Mouse (Mus musculus) T-helper 1 cell (primary cell): Measurements from ENCODE around the gene Grik4.

Experiments
- in situ Hi-C: fragments of 300-600 bp; cut with MboI, MseI; formaldehyde crosslinking; loops from one replicate; pipeline ENCODE4 v1.15.1; 2025; ENCODE audit warnings: high pct_unique_total_duplicates

Grik4 gene

DNA sequence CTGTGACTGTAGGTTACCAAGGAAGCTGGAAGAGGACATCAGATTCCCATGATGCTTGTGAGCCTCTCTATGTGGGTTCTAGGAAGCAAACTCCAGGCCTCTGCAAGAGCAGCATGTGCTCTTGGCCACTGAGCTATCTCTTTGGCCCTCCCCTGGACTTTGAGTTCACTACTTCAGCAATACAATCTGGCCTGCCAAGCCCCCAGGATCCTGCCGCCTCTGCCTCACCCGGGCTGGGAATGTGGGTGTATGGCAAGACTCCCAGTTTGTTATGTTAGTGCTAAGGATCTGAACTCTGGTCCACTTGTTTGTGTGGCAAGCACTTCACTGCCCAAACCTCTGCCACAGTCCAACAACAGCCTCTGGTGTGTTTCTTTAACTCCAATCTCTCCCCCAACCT, 193.1 kb downstream of the Grik4 start:
- in situ Hi-C loops, result no loop called here

DNA sequence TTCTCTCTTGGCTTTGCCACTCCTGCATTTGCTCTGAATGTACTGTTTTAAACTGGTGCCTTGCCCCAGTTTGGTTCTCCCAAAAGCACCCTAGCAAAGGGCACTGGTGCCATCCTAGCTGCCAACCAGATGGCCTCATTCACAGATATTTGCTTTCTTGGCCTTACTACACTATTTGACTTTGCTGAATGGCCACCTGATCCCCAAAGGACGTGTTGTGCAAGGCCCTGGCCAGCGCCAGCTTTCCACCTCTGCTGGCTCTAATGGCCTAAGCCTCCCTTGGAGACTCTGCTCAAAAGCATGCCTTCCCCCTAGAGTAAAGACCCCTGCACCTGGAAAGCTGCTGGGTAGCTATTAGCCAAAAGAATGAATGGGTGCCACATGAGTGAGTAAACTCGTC, 194.1 kb downstream of the Grik4 start:
- in situ Hi-C loops, result no loop called here

DNA sequence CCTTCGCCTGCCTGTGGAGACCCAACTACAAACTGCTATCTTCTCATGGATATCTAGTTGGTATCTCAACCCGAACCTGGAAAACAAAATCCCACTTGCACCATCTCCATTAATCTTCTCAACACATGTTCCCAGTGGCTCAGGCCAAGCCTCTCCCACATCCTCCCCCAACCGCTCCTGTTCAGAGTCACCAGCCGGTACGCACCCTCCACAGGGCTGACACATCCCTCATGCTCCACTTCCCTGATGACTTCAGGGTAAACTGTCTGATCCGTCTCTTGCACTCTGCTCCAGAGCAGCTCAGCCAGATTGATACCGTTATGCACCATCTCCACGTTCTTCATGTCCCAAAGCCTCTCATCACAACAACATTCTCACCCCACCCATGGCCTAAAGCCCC, 198.3 kb downstream of the Grik4 start:
- in situ Hi-C loops, result no loop called here

DNA sequence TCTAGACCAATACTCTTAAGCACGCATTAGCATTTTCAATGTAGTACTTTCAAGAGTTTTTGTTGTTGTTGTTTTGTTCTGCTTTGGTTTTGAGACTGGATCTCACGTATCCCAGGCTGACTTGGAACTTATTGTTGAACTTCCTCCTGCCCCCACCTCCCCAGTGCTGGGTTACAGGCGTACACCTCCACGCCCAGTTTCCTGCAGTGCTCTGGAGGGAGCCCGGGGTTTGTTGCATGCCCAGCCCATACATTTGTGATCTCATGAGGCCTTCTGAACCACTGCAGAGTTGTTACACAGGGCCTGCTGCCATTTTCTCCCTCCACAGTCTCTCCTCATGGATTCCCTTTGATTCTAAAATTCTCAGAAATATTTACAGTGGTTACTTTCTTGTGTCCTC, 201.9 kb downstream of the Grik4 start:
- in situ Hi-C loops, result no loop called here

DNA sequence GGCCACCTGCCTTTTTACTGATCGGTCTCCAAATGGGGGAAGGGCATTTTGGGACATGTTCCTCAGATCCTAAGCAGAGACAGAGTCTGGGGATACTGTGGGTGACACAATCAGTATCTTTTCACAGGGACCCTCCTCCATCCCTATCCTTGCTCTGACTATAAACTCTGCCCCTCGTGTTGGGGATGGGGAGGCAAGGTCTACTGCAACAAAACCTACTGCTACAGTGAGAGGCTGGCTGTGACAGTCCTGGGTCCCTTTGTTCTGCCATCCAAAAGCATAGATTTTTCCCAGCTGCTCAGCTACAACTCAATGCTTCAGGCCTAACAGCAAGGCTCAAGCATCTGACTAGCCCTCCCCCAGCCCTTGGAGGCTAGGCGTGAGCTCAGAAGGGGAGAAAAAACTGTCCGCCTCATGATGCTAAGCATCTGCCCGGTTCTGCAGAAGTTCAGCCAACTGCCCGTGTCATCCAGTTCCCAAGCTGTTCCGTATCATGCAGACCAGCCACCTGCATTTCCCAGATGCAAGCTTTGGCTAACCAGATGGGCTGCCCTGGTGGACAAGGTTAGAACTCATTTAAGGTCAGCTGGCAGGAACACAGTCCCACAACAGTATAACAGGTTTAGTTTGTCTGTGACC, 207.5 kb downstream of the Grik4 start:
- in situ Hi-C loops, result no loop called here

DNA sequence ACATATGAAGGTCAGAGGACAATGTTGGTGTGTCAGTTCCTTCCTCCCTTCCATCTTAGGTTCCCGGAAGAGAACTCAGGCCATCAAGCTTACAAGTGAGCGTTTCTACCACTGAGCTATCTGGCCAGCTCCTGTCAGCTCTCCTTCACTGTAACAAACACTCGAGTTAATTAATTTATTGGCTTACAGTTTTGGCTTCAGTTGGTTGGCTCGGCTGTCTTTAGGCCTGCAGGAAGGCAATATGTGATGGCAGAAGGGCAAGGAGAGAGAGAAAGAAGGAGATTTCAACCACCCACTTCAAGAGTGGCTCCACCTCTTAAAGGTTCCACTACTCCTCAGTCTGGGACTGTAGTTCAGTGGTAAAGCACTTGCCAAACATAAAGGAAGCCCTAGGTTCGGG, 209.2 kb downstream of the Grik4 start:
- in situ Hi-C loops, result no loop called here

DNA sequence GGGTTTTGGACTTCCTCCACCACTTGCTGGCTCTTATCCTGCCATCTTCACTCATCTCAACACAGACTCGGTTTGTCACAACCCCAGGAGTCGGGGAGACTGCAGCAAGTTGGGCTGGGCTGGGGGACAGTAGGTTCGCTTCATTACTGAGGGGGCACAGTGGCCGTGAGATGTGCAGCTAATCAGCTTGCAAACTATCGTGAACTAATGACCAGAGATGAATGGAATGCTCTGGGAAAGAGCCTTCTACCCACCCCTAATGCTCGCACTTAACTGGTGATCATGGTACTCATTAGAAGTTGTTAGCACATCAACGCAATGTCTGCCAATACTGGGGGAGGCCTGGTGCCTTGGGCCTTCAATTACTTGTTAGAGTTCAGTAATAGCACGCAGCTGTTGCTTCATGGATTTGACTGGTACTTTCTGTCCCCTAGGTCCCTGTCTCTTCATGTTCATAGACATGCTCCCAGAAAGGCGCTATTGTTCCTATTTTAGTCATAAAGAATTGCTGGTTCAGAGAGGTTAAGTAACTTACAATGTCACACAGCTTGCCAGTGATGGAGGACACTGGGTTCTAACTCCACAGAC, 211.5 kb downstream of the Grik4 start:
- in situ Hi-C loops, result no loop called here

DNA sequence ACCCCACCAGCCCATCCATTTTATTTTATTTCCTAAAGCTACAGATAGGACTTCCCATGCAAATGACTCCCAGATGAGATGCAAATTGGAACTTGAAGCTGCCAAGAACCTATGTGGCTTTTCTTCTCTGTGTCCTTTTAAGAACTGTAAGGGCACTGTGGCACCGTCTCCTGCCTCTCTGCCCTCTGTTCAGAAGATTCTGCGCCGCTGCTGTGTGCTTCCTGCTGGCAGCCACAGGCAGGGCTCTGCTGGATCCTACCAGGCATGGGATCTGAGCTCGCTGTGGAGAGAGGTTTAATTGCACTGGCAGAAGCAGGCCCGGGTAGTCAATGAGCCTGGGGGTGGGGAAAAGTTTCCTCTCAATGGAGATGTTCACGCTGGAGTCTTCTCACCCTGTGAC, 215.8 kb downstream of the Grik4 start:
- in situ Hi-C loops, result no loop called here

DNA sequence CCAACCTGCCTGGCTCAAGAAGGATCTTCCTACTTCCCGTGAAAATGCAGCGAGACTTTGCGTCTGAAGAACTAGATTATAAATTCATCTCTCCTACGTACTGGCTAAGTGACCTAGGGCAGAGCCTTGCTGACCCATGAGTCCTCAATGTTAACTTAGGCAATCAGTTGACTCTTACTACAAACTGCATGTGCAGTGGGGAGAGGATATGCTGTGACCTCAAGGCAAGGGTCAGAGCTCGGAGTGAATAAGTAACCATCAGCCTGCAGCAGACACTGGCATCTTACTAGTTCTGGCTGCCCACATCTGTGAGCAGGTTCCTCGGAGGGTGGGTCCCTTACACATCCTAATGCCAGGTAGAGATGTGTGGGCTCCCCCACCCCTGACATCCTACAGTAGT, 216.6 kb downstream of the Grik4 start:
- in situ Hi-C loops, result no loop called here

DNA sequence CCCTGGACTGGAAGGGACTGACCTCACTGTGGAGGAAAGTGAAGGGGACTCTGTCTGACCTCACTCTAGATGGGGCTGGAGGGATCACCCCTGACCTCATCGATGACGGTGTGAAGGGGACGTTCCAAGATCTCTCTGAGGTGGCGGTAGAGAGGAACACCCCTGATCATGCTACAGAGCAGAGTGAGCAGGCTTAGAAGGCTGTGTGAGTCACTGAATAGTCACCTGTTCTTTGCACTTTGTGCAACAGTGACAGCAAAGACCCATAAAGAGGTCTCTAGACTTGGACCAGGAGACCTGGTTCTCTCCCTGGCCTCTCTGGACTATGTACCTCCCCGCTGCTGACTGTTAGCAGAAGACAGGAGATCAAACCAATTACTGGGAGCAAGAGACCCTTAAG, 217.1 kb downstream of the Grik4 start:
- in situ Hi-C loops, result no loop called here

DNA sequence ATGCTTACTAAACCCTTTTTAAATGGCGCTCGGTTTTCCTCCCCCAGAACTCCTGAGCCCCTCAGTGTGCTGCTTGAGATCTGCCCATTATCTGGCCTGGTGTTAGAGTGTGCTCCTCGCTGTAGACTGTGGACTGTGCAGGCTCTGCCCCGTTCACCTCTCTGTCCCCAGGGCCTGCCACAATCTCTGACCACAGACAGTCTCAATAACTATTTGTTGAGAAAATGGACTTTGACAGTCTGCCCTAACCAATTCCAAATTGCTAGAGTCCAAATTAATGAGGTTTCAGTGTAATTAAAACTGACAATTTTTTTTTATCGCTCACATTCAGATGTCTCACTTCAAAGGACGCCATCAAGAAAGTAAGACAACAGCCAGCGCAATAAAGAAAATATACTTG, 220.2 kb downstream of the Grik4 start:
- in situ Hi-C loops, result no loop called here

DNA sequence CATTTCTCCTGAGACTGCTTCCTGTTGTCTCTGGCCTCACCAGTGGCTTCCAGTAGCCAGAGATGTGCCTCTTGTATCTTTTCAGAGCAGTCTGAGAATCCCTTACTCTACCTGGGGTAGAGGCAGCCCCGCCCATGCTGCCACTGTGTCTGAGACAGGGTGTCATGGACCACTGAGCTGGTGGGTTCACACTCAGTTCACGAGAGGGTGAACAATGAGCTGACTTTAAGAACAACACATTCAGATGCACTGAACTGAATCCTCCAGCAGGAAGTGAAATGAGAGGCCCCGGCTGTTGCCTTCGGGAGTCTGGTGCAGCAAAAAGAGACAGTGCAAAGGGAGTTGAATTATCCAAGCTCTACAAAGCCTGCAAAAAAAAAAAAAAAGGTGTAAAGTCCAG, 221.8 kb downstream of the Grik4 start:
- in situ Hi-C loops, result no loop called here

DNA sequence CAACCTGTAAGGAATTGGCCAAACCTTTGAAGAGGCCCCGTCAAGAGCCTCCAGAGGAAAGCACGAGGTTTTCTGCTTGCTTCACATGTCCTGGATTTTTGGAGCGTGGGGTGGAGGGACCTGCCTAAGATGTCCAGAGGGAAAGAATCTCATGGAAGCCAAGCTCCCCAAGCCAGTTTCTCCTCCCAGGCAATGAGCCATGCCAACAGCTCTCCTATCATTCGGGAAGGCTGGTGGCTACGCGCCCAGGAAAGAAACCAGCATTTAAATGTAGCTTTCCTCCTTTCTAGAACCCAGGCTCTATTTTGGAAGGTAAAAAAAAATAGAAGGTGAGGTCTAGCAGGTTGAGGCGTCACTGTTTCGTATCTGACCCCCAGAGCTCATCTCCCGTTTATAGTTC, 222.6 kb downstream of the Grik4 start:
- in situ Hi-C loops, result no loop called here

DNA sequence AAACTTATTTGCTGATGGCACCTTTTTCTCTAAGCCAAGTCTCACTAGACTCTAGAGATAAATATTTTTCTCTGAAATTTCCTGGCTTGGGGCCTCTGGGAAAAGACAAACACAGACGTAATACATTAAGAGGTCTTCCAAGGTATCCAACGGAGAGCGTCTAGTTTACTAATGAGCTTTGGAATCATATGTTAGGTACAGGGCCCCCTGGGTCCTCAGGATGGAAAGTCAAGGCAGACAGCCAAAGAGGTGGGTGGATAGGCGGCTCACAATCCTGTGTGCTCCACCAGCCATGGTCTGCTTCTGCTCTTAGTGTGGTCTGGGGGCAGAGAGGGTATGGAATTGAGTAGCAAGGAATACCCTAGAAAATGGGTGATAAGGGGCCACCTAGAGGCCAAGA, 223.1 kb downstream of the Grik4 start:
- in situ Hi-C loops, result no loop called here

DNA sequence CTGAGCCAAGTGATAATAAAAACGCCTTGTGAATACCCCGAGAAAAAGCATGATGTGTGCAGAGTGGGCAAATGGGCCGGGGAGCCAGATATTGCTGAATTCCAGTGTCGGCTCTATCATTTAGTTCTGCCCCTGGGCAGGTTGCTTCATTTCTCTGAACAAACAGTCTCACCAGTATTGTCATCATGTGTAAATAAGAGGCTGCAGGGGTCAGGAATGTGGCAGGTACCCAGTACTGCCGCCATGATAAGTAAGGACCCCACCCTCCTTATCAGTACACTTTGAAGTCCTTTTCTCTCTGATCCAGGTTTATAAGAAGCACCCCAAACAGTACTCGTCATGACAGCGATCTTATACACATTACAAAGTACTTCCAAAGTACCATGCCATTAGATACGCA, 230.4 kb downstream of the Grik4 start:
- in situ Hi-C loops, result no loop called here

DNA sequence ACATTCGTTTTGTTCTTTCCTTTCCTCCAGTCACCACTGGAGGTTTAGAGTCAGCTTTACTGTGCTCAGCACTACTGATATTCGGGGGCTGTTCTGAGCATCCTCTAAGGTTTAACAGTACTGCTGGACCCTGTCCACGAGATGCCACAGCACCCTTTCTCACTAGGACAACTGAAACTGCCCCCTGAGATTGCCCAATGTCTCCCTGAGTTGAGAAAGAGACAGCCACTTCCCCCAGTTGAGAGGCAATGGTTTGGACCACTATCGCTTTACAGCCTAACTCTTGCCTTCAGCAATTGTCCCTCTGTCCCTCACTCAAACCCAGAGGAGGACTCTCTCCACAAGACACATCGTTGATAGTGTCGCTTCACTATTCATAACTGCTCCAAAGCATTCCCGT, 238.4 kb downstream of the Grik4 start:
- in situ Hi-C loops, result no loop called here

DNA sequence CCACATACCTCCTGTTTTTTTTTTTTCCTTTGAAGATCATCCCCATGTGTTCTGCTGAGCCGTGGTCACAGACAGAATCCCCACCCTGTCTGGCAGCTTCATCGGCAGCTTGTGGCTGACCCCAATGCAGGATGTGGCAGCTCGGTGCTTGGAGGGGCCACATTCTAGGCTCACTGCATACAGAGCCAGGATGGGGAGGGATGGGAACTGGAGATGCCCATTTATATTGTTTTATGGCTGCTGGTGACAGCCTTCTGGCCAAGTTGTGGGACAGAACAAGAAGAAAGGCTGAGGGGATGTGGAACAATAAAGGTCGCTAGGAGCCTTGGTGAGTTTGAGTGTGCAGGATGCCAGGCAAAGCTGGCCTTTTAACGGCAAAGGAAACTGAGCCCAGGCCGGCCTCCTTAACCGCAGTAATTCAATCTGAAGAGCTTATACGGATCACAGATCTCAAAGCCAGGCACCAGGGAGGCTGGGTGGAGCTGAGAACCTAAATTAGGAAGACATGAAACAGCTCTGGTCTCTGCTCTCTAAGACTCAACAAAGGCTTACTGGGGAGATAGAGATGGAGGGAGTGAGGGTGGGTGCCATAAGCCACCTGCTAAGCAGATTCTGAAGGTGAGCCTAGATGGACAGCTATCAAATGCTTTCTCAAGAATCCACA, 241.0 kb downstream of the Grik4 start:
- in situ Hi-C loops, result no loop called here

DNA sequence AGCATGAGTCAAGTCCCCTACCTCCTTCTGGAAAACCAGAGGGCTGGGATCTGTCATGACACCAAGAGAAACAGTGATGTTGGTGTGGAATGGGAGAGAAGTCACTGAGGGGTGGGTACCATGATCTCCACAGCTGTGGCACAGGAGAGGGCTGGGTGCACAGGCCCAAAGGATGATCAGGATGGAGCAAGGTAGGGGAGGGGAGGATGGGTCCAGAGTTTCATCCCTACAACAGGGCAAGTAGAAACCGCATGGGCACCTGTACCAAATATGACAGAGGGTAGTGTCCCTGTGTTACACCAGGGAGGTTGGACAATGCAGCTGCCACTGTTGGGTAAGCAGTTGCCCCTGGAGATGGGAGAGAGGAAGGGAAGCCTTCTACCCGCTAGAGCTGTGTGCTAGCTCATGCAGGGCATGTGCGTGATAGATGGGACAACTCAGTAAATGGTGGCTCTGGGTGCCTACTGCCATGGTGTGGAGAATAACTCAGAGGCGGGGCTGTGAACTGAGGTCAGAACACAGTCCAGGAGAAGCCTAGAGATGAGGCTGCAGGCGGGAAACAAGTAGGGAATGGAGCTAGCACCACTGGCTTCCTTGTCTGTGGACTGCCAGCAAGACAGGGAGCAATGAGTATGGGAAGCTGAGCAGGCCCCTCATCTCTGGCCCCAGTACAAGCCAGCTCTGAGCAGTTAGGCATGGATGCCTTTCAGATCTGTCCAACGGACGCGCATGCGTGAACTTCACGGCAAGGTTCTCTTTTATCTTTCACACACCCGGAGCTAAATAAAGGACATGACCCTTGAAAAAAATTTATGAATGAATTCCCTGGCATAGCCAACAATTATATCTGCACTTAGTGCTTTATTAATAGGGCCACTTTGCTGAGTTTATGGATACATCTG, 241.8 kb downstream of the Grik4 start:
- in situ Hi-C loops, result no loop called here

DNA sequence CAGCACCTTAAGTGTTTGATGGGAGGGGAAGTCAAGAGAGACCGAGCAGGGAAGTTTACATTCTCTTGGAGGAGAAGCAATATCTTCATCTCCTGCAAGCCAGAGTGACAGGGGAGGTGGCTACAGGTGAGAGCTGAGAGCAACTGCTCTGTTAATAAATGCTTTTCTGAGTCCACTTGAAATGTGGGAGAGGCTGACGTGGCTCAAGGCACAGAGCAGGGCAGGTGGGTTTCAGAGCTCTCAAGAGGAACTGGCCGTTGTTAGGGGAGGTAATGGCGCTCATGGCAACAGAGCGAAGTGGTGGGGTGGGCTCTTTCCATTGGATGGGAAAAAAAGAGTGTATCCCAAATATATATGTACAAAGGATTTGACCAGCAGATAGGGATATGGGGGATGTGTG, 242.6 kb downstream of the Grik4 start:
- in situ Hi-C loops, result no loop called here

DNA sequence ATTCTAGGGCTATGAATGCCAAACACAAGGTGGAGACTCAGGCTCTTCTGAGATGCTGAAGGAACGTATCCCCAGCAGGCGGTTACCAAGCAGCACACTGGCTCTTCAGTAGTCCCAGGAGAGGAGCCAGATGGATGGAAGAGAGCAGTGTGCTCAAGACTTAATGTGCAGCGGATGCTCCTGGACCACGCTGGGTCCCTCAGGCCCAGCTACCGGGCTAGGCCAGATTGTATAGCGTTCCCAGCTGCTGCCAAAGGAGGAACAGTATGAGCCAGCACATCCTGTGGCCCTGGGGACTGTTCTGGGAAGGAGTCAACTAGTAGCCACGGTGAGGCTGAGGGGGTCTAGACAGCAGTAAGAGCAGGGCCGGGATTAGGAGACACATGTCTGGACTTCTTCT, 251.3 kb downstream of the Grik4 start:
- in situ Hi-C loops, result loop anchor here (5.0 kb wide), 1 partner anchor 249 kb away; the partner anchor contains the start of gene Grik4

DNA sequence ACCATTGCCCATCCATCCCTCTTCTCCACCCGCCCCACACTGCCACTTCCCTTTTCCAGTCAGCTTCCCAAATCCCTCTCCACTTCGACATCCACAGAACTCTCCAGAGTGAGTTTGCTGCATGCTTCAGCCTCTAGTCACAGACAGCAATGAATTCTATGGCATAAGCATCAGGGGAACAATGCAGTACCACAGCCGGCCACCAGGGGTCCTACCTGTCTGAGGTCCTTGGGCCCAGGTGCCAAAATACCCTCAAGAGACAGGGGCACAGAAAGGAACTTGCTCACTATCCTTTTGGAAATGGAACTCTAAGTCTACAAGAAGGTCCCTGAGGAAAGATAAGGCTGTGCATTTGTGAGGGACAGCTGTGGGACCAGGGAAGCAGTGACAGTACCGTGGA, 256.1 kb downstream of the Grik4 start:
- in situ Hi-C loops, result no loop called here

DNA sequence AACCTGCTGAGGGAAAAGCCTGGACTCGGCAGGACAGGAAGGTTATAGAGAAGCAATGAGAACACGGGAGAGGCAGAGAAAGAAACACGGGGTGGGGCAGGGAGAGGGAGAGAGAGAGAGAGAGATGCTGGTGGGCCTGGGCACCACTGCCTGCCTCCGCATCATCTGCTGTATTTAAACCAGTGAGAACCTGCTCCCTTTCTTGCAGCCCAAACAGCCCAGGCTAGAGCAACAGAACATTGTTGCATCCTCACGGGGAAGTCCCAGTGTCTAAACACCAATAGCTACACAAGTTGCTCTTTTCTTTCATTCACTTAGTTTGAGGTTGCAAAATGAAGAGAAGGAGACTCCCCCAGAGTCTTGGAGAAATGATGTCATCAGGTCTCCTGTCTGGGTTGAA, 258.2 kb downstream of the Grik4 start:
- in situ Hi-C loops, result no loop called here
